Mouse (Mus musculus): Measurements from ENCODE around the gene Fxr1. TPM values are rescaled to one million over a fixed set of nuclear protein-coding genes. Genes with fewer than 3 reads are reported as not detected.

Gene Fxr1
- polyA plus RNA-seq, 1 experiment from 2014 or later = 70.5 TPM

Other genes with a start within 250 kb of the Fxr1 start
- gene Ttc14, start 220.1 kb upstream of the Fxr1 start, polyA plus RNA-seq (2016; fragmentation: Nextera tagmentation; extraction: Ambion mirVana) = 49.3 and 49.5 TPM in 2 replicates
- gene Ccdc39, start 175.6 kb upstream of the Fxr1 start, polyA plus RNA-seq (2016; fragmentation: Nextera tagmentation; extraction: Ambion mirVana) = 1.6 and 2.3 TPM in 2 replicates
- gene Dnajc19, start 61.4 kb downstream of the Fxr1 start, polyA plus RNA-seq (2016; fragmentation: Nextera tagmentation; extraction: Ambion mirVana) = 162 and 167 TPM in 2 replicates

Measured in heart, embryonic 10.5 days (tissue).